Mouse (Mus musculus) left cerebral cortex, adult 2 months (tissue): Measurements from ENCODE around the gene Stk10. TPM values are rescaled to one million over a fixed set of nuclear protein-coding genes. Genes with fewer than 3 reads are reported as not detected.

Source experiments
- DNase-seq, 2 experiments: peaks; one replicate each; pipeline ENCODE4 v3.0.0; 2021 to 2022; ENCODE audit warnings: low spot score in 2 of 2, mixed read lengths in 1 of 2; ENCODE audit errors: extremely low spot score in 1 of 2
- H3K27ac ChIP-seq: fragments of 200-600 bp; 2 replicates; pipeline ENCODE4 v1.8.1; 2022
- H3K4me3 ChIP-seq: fragments of 200-600 bp; 2 replicates; pipeline ENCODE4 v1.8.1; 2022
- CTCF ChIP-seq: fragments of 200-600 bp; IDR thresholded peaks from 2 replicates; pipeline ENCODE4 v1.8.1; 2022; ENCODE audit warnings: antibody characterized with exemption, mild to moderate bottlenecking, moderate library complexity
- intact Hi-C: fragments of 180-260 bp; cut with DNase I; formaldehyde crosslinking; loops from one replicate; pipeline ENCODE4 v1.15.1; 2025
- total RNA-seq, 2 experiments: library from RNA; stranded (reverse); gene quantifications; 2 replicates each; pipeline ENCODE4 v1.2.3; 2021

The Stk10 gene
- total RNA-seq, 2 experiments from 2014 or later = 6.7 to 8.7 TPM

DNA sequence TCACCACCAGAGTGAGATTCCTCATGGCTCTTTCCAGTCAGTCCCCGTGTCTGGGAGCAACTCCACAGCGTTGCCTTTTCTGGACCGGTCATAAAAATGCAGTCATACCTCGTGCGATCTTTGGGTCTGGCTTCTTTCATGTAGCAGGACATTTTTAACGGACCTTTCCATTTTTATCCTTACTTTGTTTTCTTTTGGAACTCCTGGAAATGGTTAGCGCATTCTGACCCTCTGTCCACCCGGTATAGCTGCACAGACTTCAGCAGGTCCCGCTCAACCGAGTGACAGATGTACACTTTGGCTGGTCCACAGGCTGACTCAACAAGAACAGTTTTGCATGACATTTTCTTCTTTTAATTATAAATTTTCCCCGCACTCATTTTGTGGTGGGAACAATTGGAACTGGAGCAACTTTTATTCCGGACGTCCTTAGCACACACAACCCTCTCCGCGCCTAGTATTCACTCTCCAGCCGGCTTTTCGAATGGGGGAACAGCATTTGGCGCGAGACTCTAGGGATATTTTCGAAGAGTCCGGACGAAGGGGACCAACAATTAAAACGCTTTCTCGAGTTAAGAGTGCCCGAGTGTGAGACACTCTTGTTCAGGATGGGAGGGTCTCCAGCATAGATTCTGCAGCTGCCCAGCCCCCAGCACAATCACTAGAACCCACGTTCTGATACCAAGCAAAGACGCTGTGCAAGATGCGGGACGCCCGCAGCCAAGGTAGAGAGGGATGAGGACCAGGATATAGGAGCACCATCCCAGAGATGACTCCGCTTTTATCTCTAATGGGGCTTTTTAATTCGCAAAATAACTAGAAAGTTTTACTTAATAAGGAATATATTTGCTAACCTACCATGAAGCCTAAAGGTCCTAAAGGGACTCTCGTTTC, 987 bp upstream of the Stk10 start, which contains the start of gene Efcab9:
TSS of gene Efcab9 (minus strand) at position 211 of the 894 bp plus-strand sequence.
- intact Hi-C loops = loop anchor here (2.0 kb wide), 2 partner anchors 49 to 77 kb away; partner anchors contain the start of gene Ubtd2
- TF ChIP-seq CTCF = no peak
- peak within 1 kb of the TSS; percentile 45; the same call in 1 of the 2 replicates for H3K27ac ChIP-seq
- H3K4me3 ChIP-seq = peak within 1 kb of the TSS; percentile 55
- DNase-seq = no peak

DNA sequence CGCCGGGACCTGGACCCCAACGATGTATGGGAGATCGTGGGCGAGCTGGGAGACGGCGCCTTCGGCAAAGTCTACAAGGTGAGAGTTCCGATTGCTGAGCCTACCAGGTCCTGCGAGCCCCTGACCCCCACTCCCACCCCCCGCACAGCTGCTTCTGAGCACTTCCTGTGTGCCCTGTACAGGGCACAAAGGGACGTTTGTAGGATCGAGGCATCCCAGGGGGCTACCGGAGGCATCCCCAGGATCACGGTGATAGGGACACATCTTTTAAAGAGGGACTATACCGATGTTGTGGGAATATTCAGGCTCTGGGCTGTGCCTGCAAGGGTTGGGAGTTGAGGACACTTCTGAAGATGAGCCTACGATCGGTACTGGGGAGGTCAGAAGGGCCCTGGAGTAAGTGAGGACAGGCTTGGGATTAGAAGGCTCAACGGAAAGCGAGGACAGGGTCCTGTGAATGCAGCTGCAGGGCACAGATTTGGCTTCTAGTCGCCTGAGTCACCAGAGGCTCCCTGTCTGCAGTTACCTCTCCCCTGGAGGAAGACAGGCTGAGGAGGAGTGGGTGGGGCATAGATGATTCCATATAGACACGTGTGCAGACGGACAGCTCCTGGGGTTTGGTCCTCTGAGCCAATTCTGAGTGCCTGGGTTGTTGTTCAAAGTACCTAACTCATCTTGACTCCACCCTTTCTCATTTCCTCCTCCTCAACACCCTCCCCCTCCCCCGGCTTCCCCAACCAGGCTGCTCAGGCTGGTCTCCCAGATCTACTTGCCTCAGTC, 567 bp downstream of the Stk10 start:
- no peak for TF ChIP-seq CTCF
- Histone ChIP-seq H3K4me3 (peak overlapping the region; percentile 55), H3K27ac (peak overlapping the region; percentile 83)
- intact Hi-C loops = loop anchor here (2.0 kb wide), 2 partner anchors 47 to 79 kb away; partner anchors contain the start of gene Ubtd2
- peak; percentile 35 to 49 for DNase-seq

DNA sequence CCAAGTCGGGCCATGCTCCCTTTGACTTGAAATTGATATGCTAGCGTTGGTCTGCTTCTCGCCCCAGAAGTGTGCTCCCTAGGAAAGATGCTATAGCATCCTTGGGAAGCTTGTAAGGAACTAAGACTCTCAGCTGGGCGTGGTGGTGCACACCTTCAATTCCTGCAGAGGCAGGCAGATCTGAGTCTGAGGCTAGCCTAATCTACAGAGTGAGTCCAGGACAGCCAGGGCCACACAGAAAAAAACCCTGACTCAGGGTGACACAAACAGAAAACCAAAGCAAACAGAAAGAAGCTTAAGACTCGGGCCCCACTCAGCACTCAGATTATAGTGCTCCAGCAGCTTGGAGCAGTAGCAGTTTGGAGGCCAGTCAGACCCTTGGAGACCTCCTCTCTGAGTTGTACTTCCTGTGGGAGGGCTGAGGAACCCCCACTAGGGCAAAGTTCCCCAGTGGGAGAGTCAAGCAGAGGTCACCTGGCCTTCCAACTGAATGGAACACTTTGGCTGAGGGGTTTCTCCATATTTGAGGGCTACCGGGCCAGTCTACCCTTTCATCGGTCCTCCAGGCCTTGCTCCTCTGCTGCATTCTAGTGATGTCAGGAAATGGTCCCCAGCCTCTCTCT, 1.5 kb downstream of the Stk10 start:
- intact Hi-C loops = no loop called here
- no peak for TF ChIP-seq CTCF
- Histone ChIP-seq H3K4me3 (peak overlapping the region; percentile 55), H3K27ac (no peak overlapping the region; the same call in 1 of the 2 replicates)
- DNase-seq = no peak

DNA sequence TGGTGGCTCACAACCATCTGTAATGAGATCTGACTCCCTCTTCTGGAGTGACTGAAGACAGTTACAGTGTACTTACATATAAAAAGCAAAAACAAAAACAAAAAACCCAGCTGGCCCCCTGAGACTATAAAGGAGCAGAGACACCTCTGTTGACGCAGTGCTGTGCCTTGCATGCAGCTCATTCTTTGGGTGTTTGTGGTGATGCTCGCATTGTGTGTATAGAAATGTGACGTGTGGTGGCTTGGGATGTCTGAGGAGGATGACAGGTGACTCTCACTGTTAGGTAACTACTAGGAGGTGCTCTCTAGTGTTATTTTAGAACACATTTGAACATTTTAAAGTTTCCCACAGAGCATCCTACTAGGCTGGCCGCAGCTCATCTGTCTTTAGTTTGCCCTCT, 2.5 kb downstream of the Stk10 start:
- intact Hi-C loops = no loop called here
- H3K4me3 ChIP-seq = no peak overlapping the region
- no peak for TF ChIP-seq CTCF
- DNase-seq = no peak
- H3K27ac ChIP-seq = no peak overlapping the region

DNA sequence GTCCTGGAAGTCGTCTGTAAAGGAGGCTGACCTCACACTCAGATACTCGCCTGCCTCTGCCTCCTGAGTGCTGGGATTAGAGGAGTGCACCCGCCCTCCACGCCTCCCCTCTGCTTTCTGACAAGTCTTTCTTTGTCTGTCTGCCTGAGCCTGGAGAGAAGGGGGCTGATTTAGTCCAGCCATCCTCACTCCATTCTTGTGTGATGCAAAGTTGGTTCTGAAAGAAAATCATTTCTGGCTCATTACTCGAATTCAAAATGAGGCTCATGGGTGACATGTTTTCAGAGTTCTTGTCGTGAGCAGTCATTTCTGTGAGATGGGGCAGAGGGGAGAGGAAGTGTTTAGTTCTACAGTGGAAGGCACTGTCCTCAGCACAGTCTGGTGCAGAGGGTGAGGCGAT, 3.8 kb downstream of the Stk10 start:
- Histone ChIP-seq H3K27ac (no peak overlapping the region), H3K4me3 (no peak overlapping the region)
- intact Hi-C loops = no loop called here
- no peak for TF ChIP-seq CTCF
- no peak for DNase-seq

DNA sequence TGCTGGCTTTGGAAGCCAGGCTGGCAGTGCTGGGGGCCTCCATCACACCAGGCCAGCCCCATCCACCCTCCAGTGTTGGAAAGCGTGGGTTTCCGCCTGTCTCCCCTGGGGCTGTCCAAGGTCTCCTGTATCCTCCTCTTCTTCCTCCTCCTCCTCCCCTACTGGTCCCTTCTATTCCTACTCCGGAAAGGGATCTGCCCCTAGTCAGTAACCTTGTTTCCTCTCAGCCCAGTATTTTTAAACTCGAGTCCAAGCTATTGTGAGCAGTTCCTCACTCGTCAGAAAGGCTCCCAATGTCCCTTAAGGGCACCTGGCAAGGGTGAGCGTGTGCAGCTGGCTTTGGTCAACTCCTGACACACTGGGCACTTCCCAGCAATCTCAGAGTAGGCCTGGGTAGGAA, 5.3 kb downstream of the Stk10 start:
- TF ChIP-seq CTCF = no peak
- intact Hi-C loops = no loop called here
- DNase-seq = no peak

DNA sequence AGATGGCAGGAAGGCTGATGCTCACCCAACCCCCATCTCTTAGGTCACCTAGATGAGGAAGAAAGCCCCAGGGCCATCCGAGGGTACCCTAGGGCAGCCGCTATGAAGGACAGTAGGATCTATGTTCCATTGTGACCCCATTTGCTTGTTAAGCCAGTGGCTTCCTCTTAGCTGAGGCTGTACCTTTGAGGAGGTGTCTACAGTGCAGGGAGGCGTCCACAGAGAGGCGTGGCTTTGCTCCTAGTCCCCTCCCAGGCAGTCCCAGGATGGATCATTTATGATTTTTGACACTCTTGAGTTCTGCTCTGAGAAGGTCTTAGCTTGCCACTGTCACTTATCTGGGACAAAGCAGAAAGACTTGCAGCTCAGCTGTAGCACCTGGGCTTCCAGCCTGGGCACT, 5.7 kb downstream of the Stk10 start:
- TF ChIP-seq CTCF = no peak
- Histone ChIP-seq H3K27ac (no peak overlapping the region), H3K4me3 (no peak overlapping the region)
- intact Hi-C loops = no loop called here
- DNase-seq = no peak

More for the DNA sequence above, 5.3 kb downstream of the Stk10 start:
- H3K4me3 ChIP-seq = no peak overlapping the region
- no peak overlapping the region for H3K27ac ChIP-seq

DNA sequence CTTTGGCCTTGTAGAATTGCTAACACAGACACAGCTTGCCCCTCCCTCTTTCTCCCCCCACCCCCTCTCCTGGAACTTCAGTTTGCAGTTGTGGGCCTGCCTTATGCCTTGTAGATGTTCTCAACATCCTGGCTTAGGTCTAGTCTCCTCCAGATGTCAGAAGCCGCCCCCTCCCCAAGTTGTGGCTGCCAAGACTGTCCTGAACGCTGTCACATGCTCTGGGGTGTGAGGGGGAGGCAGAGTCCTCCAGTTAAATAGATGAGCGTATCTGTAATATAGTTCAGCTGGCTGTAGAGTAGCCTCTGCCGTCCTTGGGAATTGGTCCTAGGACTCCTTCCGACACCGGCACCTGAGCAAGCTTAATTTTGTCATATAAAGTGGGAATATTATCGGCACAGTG, 6.6 kb downstream of the Stk10 start:
- Histone ChIP-seq H3K4me3 (no peak overlapping the region), H3K27ac (no peak overlapping the region)
- no peak for TF ChIP-seq CTCF
- intact Hi-C loops = no loop called here
- no peak for DNase-seq

DNA sequence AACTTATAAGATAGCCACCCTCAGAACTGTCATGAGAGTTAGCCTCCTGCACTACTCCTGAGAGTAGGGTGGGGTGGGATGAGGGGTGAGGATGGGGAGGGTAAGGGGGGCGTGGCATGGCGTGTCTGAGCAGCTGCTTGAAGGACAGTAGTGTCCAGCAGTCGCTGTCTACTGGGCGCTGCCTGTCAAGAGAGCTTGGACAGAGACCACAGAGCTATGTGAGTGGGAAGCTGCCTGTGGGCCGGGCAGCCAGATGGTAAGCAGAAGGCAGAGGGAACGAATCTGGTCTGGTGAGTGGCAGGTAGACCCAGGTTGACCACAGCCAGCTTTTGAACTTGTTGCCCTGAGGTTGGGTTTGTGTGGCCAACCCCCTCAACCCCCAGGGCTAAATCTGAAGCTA, 7.4 kb downstream of the Stk10 start:
- no peak overlapping the region for H3K4me3 ChIP-seq
- no peak for TF ChIP-seq CTCF
- no peak for DNase-seq
- no peak overlapping the region for H3K27ac ChIP-seq
- intact Hi-C loops = no loop called here

DNA sequence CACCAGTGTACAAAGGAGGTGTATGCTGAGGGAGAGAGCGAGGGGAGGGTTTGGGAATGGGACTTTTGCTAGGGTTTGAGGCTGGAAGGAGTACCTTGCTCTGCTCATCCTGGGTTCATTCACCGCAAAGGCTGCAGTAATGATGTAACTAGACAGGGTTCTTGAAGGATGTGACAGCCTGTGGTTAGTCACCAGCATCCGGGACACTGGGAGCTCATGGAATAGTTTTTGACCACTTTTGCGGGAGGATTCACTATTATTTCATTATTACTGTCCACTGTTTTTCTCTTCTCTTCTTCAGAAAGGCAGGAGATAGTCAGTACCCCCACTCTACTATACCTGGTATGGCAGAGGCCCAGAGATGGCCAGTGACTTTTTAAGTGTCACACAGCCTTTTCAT, 9.1 kb downstream of the Stk10 start:
- Histone ChIP-seq H3K4me3 (no peak overlapping the region), H3K27ac (no peak overlapping the region)
- intact Hi-C loops = no loop called here
- no peak for DNase-seq
- no peak for TF ChIP-seq CTCF

DNA sequence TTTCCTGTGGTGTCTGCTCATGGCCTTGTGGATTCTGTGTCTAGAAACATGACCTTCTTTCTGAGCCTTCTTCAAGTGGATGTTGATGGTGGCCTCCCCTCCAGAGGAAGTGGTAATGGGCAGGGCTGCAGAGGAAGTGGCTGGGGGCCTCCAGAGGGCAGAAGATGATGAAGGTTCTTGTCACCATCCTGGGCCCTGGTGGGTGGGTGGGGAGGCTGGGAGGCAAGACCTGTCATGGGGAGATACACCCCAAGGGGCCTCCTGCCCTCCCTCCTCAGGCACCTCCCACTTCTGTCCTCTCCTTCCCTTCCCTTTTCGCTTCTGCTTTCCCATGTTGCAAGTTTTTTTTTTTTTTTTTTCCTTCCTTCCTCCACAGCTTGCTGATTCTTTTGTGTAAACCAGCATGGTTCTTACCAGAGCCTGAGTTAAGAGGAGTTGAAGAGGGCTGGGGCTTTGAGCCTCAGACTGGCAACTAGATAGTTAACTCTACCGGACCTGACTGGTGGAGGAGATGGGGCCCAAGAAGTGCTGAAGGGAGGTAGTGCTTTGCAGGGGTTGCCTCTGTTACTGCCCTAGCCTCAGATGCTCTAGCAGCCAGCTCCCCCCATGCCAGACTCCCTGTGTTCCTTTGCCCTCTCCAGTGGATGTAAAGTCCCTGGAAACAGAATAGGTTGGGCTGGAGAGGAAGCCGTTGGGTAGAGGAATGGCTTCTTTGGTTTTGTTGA, 9.7 kb downstream of the Stk10 start:
- DNase-seq = no peak
- Histone ChIP-seq H3K4me3 (no peak overlapping the region), H3K27ac (no peak overlapping the region)
- intact Hi-C loops = no loop called here
- TF ChIP-seq CTCF = no peak
